Mouse (Mus musculus) neural tube, embryonic 14.5 days (tissue): Measurements from ENCODE around the gene Ranbp10. TPM values are rescaled to one million over a fixed set of nuclear protein-coding genes. Genes with fewer than 3 reads are reported as not detected.

Experiments used
- ATAC-seq: fragments of 200-750 bp; cut with Nextera tagmentation; 2 replicates; pipeline ENCODE4 v1.8.0; 2017; ENCODE audit warnings: low read depth, mild to moderate bottlenecking, moderate TSS enrichment, moderate library complexity
- H3K27ac ChIP-seq: fragments of 300-500 bp; sonication (generic); 2 replicates; pipeline ENCODE4 v1.5.1; 2014; ENCODE audit warnings: low read depth, mild to moderate bottlenecking, control low read depth, low read length, moderate library complexity, mixed read lengths
- H3K27me3 ChIP-seq: fragments of 300-500 bp; sonication (generic); 2 replicates; pipeline ENCODE4 v1.6.1; 2014; ENCODE audit warnings: low read length; ENCODE audit not compliant: control insufficient read depth, insufficient read depth
- H3K36me3 ChIP-seq: fragments of 300-500 bp; sonication (generic); 2 replicates; pipeline ENCODE4 v1.6.1; 2014; ENCODE audit warnings: low read length, mixed read lengths; ENCODE audit not compliant: control insufficient read depth, insufficient read depth
- H3K4me1 ChIP-seq: fragments of 300-500 bp; sonication (generic); 2 replicates; pipeline ENCODE4 v1.6.1; 2014; ENCODE audit warnings: low read length; ENCODE audit not compliant: control insufficient read depth, insufficient read depth
- H3K4me2 ChIP-seq: fragments of 300-500 bp; sonication (generic); 2 replicates; pipeline ENCODE4 v1.6.1; 2014; ENCODE audit warnings: mild to moderate bottlenecking, low read depth, low read length, control low read depth
- H3K4me3 ChIP-seq: fragments of 300-500 bp; sonication (generic); 2 replicates; pipeline ENCODE4 v1.5.1; 2014; ENCODE audit warnings: low read depth, low read length, control low read depth, mixed read lengths
- H3K9ac ChIP-seq: fragments of 300-500 bp; sonication (generic); replicated peaks from 2 replicates; pipeline ENCODE4 v1.6.1; 2014; ENCODE audit warnings: low read depth, mild to moderate bottlenecking, control low read depth, low read length, mixed read lengths
- H3K9me3 ChIP-seq: fragments of 300-500 bp; sonication (generic); 2 replicates; pipeline ENCODE4 v1.6.1; 2016; ENCODE audit warnings: low read length; ENCODE audit not compliant: control insufficient read depth
- WGBS: fragments of 180-500 bp; shearing (Covaris S2); extraction: QIAGEN DNeasy Blood & Tissue Kit; methylation state at CpG from one replicate; pipeline ENCODE4 v1.1.7; 2014; 5-methylcytosine and 5-hydroxymethylcytosine counted together
- polyA plus RNA-seq: library from polyadenylated mRNA; unstranded; fragments of >200 nt; fragmentation: Nextera tagmentation; extraction: Ambion mirVana; gene quantifications from 2 replicates; pipeline ENCODE4 v1.2.1, GENCODE M21; 2014

Gene Ranbp10
- polyA plus RNA-seq, 1 experiment from 2014 or later = 14.7 TPM

GRCm38 (mm10) chr8:105758277-105759108, 68.7 kb downstream of the Ranbp10 start, which contains the start of gene Gfod2:
Gene Gfod2 (minus strand): TSS chr8:105758664.
- 4% methylated on average over 57 of the region's 57 CpGs for WGBS
- peak within 1 kb of the TSS; percentile 91 for H3K9ac ChIP-seq
- ATAC-seq = peak; percentile 95

GRCm38 (mm10) chr8:105757796-105758276, 69.3 kb downstream of the Ranbp10 start:
- Histone ChIP-seq H3K4me3 (peak overlapping the region; percentile 95), H3K27ac (peak overlapping the region; percentile 90), H3K4me1 (peaks cover 12% of the 10 kb centered on the region; the same call in 1 of the 2 replicates), H3K36me3 (no peaks in the 10 kb centered on the region), H3K27me3 (no peaks in the 10 kb centered on the region), H3K9me3 (no peaks in the 10 kb centered on the region), H3K4me2 (peak overlapping the region; percentile 87), H3K9ac (peak overlapping the region; percentile 91)
- WGBS = 1% methylated on average over 12 of the region's 12 CpGs
- ATAC-seq = peak; percentile 59; the same call in 1 of the 2 replicates

More at GRCm38 (mm10) chr8:105758277-105759108, 68.7 kb downstream of the Ranbp10 start, which contains the start of gene Gfod2:
- Histone ChIP-seq H3K27me3 (no peaks in the 10 kb centered on the region), H3K9me3 (no peaks in the 10 kb centered on the region), H3K36me3 (no peaks in the 10 kb centered on the region), H3K27ac (peak within 1 kb of the TSS; percentile 90), H3K4me3 (peak within 1 kb of the TSS; percentile 95), H3K4me1 (peaks cover 12% of the 10 kb centered on the region; the same call in 1 of the 2 replicates), H3K4me2 (peak within 1 kb of the TSS; percentile 87)

GRCm38 (mm10) chr8:105754688-105755087, 72.5 kb downstream of the Ranbp10 start:
- H3K4me1 ChIP-seq = peaks cover 25% of the 10 kb centered on the region
- no peaks in the 10 kb centered on the region for H3K9me3 ChIP-seq
- H3K4me2 ChIP-seq = no peak overlapping the region
- ATAC-seq = no peak
- no peak overlapping the region for H3K27ac ChIP-seq
- 66% methylated on average over 2 of the region's 2 CpGs for WGBS
- no peaks in the 10 kb centered on the region for H3K36me3 ChIP-seq
- H3K27me3 ChIP-seq = no peaks in the 10 kb centered on the region
- no peak overlapping the region for H3K9ac ChIP-seq
- no peak overlapping the region for H3K4me3 ChIP-seq

- peaks cover 22% of the 10 kb centered on the region for H3K4me1 ChIP-seq
- H3K4me2 ChIP-seq = no peak overlapping the region
- no peaks in the 10 kb centered on the region for H3K36me3 ChIP-seq
- ATAC-seq = no peak
- H3K9ac ChIP-seq = no peak overlapping the region
- no peaks in the 10 kb centered on the region for H3K9me3 ChIP-seq
- no peak overlapping the region for H3K27ac ChIP-seq
- 59% methylated on average over 2 of the region's 2 CpGs for whole genome bisulfite sequencing
- no peak overlapping the region for H3K4me3 ChIP-seq
- no peaks in the 10 kb centered on the region for H3K27me3 ChIP-seq
Measured at GRCm38 (mm10) chr8:105753916-105754315, 73.2 kb downstream of the Ranbp10 start.

GRCm38 (mm10) chr8:105750606-105751005, 76.5 kb downstream of the Ranbp10 start:
- Histone ChIP-seq H3K36me3 (no peaks in the 10 kb centered on the region), H3K27ac (no peak overlapping the region), H3K9ac (no peak overlapping the region), H3K9me3 (no peaks in the 10 kb centered on the region), H3K4me1 (peaks cover 13% of the 10 kb centered on the region), H3K27me3 (no peaks in the 10 kb centered on the region), H3K4me3 (0 out of 2 replicates have a peak overlapping the region, but pooled peaks have one; percentile 2), H3K4me2 (peak overlapping the region; percentile 19)
- WGBS = 12% methylated on average over 11 of the region's 11 CpGs
- peak; percentile 49 for ATAC-seq

GRCm38 (mm10) chr8:105743301-105743700, 83.8 kb downstream of the Ranbp10 start:
- Histone ChIP-seq H3K27me3 (no peaks in the 10 kb centered on the region), H3K36me3 (no peaks in the 10 kb centered on the region), H3K4me3 (no peak overlapping the region), H3K4me1 (no peaks in the 10 kb centered on the region), H3K27ac (no peak overlapping the region), H3K4me2 (no peak overlapping the region), H3K9ac (no peak overlapping the region), H3K9me3 (no peaks in the 10 kb centered on the region)
- WGBS = 84% methylated on average over 4 of the region's 4 CpGs
- ATAC-seq = no peak

GRCm38 (mm10) chr8:105739216-105739615, 87.9 kb downstream of the Ranbp10 start:
- no peak for ATAC-seq
- Histone ChIP-seq H3K9ac (no peak overlapping the region), H3K4me2 (no peak overlapping the region), H3K27me3 (no peaks in the 10 kb centered on the region), H3K27ac (no peak overlapping the region), H3K4me3 (no peak overlapping the region), H3K4me1 (no peaks in the 10 kb centered on the region), H3K36me3 (no peaks in the 10 kb centered on the region), H3K9me3 (no peaks in the 10 kb centered on the region)
- 93% methylated on average over 5 of the region's 5 CpGs for WGBS

GRCm38 (mm10) chr8:105732186-105732585, 95.0 kb downstream of the Ranbp10 start:
- Histone ChIP-seq H3K27ac (no peak overlapping the region), H3K9me3 (no peaks in the 10 kb centered on the region), H3K4me1 (no peaks in the 10 kb centered on the region), H3K4me3 (no peak overlapping the region), H3K36me3 (peaks cover 11% of the 10 kb centered on the region), H3K27me3 (no peaks in the 10 kb centered on the region), H3K9ac (no peak overlapping the region), H3K4me2 (no peak overlapping the region)
- no peak for ATAC-seq
- 92% methylated on average over 5 of the region's 5 CpGs for WGBS
